Mouse (Mus musculus) megakaryocyte progenitor cell, adult 5-6 weeks (primary cell): ENCODE data around the gene Esr2. TPM values are rescaled to one million over a fixed set of nuclear protein-coding genes. Genes with fewer than 3 reads are reported as not detected.
A peak's percentile ranks its signal among the peaks of the same experiment; 100 is the strongest.

Experiments
- ATAC-seq: replicated peaks from 2 replicates; pipeline ENCODE4 v1.8.0; 2016; ENCODE audit warnings: mild to moderate bottlenecking, moderate TSS enrichment, inconsistent platforms; ENCODE audit not compliant: poor library complexity
- total RNA-seq, 2 experiments: library from RNA; stranded (forward) in 1 of 2; stranded (reverse) in 1 of 2; fragments of 157-497, 149-512 nt in 1 of 2; fragments of 200-1000 nt in 1 of 2; gene quantifications; 2 replicates each; pipeline versions ENCODE4 v1.2.3 to v1.2.4; 2015 to 2017

Gene Esr2
- total RNA-seq, 2 experiments from 2014 or later = not detected

DNA sequence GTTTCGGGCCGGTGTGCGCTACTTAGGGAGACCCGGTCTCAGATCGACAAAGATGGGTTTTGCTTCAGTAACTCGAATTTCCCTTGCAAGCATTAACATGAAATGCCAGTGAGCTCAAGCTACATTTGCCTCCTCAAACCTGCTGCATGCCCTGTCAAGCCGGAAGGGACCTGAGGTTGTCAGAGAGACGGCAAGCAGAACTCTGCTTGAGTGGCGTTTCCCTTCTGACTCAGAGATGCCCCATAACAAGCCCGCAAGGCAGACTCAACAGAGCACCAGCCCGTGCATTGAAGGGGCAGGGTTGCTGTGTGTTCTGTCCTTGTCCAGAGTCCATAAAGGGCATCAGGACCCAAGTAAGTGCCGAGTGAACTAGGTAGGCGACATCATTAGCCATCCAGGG is 90.0 kb downstream of the Esr2 start:
- no peak for ATAC-seq

DNA sequence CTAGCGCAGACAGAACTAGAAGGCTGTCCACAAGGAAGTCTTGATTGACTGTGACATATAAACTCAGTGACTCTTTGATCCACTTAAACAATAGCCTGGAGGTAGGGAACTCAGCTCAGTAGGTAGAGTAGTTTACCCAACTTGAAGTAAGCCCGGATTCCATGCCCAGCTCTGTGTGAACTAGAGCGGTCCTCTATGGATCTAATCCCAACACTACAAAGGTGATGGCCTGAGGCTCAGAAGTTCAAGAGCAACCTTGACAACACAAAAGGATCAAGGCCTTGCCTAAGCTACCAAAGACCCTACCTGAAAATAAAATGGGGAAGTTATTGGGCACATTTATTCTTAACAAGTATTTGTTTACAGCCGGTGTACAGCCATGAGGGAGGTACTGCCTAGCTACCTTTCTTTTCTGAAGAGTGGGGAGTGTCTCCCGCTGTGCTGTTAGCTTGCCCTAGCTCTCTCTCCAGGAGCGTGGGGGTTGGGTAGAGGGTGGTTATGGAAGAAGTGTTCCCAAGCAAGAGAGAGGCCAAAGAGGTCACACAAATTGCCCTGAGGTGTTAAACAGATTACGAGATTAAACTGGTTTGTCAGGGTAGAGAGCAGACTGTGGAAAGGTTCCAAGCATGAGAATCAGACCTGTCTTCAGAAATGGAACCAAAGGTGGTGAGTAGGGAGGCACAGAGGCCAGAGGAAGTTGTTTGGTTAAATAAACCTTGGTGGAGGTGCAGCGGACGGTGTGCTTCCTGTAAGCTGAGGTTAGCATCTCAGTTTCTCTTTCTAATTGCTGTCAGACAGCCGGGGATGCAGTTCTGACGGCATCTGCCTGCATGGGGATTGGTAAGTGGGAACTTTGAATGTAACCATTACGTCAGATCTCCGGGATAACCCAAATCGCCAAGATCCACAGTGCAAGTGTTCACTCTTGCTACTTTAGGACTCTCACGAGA is 90.8 kb downstream of the Esr2 start:
- no peak for ATAC-seq

DNA sequence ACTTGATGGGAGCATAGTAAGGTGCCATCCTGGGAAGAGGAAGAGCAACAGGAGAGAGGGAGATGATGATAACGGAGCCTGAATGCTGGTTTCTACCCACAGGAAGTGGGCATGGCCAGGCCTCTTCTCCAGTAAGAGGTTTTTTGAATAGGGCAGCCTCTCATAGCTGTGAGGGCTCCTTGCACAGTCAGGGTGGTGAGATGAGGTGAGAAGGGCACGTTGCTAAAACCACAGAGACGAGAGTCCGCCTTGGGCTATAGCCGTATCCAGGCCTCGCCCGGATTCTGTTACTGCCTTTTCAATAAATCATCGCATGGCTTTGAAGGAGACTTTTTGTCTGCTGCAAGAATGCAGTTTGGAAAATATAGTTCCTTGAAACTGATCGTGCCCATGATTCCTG is 92.0 kb downstream of the Esr2 start:
- ATAC-seq = 0 out of 2 replicates have a peak, but pooled peaks have one; percentile 11

GRCm38 (mm10) chr12:76081557-76082211 is 95.4 kb downstream of the Esr2 start:
- no peak for ATAC-seq

DNA sequence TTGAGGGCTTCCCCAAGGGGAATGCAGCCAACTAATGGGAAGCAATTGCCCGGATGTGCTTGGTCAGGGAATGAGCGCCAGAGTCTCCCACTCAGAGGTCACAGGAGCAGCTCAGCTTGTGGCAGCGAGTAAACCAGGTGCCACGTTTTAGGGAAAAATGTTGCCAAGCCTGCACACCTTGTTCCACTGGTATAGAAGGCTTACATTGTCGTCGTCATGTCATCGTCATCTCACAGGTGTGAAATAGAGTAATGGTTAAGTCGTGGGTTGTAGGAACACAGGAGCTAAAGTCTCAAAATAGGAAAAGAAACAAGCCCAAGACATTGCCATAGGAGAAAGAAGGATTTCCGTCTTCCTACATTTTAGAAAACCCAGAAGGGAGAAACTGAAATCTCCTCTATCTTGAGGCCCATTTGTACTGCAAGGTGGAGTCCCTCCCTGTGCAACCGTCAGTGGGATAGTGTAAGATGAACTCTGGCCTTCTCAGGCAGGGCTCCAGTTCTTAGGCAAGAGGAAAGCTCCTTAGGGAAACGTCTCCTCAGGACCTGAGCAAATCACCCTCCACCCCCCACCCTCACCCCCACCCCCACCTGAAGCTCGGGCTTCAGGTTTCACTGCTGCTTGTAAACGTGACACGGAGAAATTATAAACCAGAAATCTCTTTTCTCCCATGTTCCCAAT is 96.0 kb downstream of the Esr2 start:
- ATAC-seq = no peak

GRCm38 (mm10) chr12:76073981-76074380 is 103.1 kb downstream of the Esr2 start:
- ATAC-seq = no peak

GRCm38 (mm10) chr12:76073066-76073826 is 103.8 kb downstream of the Esr2 start:
- no peak for ATAC-seq

DNA sequence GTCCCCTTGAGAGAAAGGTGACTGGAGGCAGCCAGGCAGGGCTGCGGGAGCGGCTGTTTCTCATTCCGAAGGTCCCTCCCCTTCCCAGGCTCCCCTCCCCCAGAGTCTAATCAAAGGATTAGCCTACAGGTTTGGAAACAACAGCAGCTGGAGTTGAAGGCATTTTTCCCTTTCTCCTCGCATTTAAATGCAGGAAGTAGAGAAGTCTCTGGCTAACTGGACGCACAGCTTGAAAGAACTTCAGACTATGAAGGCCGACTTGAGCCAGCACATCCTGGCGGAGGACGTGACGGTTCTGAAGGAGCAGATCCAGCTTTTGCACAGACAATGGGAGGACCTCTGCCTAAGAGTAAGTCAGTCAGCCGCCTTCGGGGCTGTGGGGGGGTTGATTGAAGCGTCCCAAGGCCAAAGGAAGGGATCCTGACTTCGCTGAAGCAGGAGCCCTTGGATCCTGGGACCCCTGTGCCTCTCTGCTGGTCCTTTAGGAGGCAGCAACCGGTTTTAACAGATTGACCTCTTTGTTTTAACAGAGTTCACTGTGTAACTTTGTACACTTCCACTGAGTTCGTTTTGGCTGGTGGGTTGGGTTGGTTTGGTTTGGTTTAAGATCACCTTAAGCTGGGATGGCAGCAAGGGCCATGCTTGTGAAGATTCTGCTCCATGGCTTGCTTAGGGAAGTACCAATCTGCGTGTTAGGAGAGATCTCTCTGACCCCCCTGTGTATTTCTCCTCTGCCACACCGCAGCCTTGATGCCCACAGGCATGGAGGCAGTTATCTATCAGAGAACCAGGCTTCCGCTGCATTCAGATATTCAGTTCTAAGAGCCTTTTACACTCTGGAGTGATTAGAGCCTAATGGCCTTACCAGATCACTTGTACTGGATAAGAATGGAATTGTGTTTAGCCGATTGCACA is 104.9 kb downstream of the Esr2 start:
- no peak for ATAC-seq

Other genes starting within 250 kb of the Esr2 start
- gene Tex21, start 69.5 kb upstream of the Esr2 start, total RNA-seq (2015) = not detected in 2 replicates
- gene Tex21, start 69.5 kb upstream of the Esr2 start, total RNA-seq (2017) = 0.14 TPM in 1 of 2 replicates, not detected in the other
- 90.1 and 113 TPM in 2 replicates for gene Mthfd1, start 78.0 kb upstream of the Esr2 start, total RNA-seq (2015)
- 137 and 191 TPM in 2 replicates for gene Mthfd1, start 78.0 kb upstream of the Esr2 start, total RNA-seq (2017)
- 0.24 and 0.35 TPM in 2 replicates for gene Akap5, start 147.6 kb upstream of the Esr2 start, total RNA-seq (2015)
- gene Akap5, start 147.6 kb upstream of the Esr2 start, total RNA-seq (2017) = 0.25 and 0.74 TPM in 2 replicates
- gene Zbtb25, start 192.3 kb upstream of the Esr2 start, total RNA-seq (2015) = 31.1 and 39.7 TPM in 2 replicates
- 15.2 and 17.0 TPM in 2 replicates for gene Zbtb25, start 192.3 kb upstream of the Esr2 start, total RNA-seq (2017)
- 14.8 and 17.7 TPM in 2 replicates for gene Zbtb1, start 193.0 kb upstream of the Esr2 start, total RNA-seq (2015)
- 12.7 and 18.0 TPM in 2 replicates for gene Zbtb1, start 193.0 kb upstream of the Esr2 start, total RNA-seq (2017)
- gene Hspa2, start 226.9 kb upstream of the Esr2 start, total RNA-seq (2015) = 6.9 and 8.3 TPM in 2 replicates
- 18.2 and 19.9 TPM in 2 replicates for gene Hspa2, start 226.9 kb upstream of the Esr2 start, total RNA-seq (2017)
- 0.39 and 0.72 TPM in 2 replicates for gene Ppp1r36, start 240.3 kb upstream of the Esr2 start, total RNA-seq (2015)
- gene Ppp1r36, start 240.3 kb upstream of the Esr2 start, total RNA-seq (2017) = 0.24 TPM in 1 of 2 replicates, not detected in the other